Comparison of ENCODE assay signal across 9 mouse cellular contexts in the genomic region with DNA sequence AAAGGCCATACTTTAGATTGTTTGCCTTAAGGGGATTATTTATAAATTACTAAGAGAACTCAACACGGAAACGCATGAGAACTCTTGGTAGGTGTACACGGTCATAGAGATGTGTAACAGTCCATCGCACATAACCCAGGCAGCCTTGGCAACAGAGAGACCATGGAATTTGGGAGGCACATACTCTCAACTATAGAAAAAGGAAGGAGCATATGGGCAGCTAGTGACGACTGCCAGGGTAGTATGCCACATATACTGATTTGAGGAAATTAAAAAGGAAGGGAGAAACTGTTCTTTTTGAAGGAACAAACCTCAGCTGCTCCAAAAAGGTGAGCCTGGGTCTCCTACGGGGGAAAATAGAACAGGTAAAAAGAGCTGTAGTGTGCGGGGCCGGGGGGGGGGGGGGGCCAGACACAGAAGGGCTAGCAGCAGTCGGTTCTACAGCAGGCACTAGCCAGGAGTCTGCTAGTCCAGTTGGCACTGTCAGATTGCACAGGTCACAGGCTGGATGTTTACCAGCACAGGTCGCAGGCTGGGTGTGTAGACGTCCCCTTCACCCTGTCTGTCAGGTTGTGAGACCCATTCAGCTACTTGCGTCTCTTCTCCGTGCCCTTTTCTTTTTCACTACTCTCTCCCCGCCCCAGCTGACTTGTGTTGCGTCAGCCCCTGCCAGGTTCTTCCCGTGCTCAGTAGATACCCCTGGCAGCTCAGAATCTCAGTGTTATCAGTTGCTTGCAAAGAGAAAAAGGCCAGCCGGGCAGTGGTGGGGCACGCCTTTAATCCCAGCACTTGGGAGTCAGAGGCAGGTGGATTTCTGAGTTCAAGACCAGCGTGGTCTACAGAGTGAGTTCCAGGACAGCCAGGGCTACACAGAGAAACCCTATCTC. TPM values are rescaled to one million over a fixed set of nuclear protein-coding genes. Genes with fewer than 3 reads are reported as not detected.
DNase-seq lines count a peak whose midpoint lies in the region; ATAC-seq lines count a peak whose summit lies in the region.
"Had no signal": no experiment of that assay in that cellular context is flagged by ENCODE, and none has a peak within 500 bp of the region (broad histone marks: within the 10 kb centered on the region; RNA-seq: fewer than 3 reads in every experiment).

No protein-coding gene starts in this region.

- no peak for DNase-seq in kidney, postnatal 10 days
- DNase-seq in cerebellum, adult 11-12 months = peak; percentile 87
- DNase-seq in cerebellum, postnatal 25 days = peak; percentile 73 to 78
- no peak for DNase-seq in left cerebral cortex, adult 11 months (ENCODE audit: low spot score)
- DNase-seq in frontal cortex, postnatal 36 days (ENCODE audit: low spot score in 2 of 2) = no peak
- DNase-seq: kidney, postnatal 4 days had no signal

- no peak overlapping the region for H3K9ac ChIP-seq in kidney, embryonic 14.5 days (ENCODE audit: low read depth, low read length)
- no peak overlapping the region for H3K9ac ChIP-seq in liver, embryonic 15.5 days
- H3K9ac ChIP-seq: limb, embryonic 13.5 days had no signal

- H3K27ac ChIP-seq in kidney, embryonic 14.5 days (ENCODE audit: low read depth, low read length) = peak overlapping the region; percentile 7; the same call in 1 of the 2 replicates
- no peak overlapping the region for H3K27ac ChIP-seq in liver, embryonic 15.5 days (replicated peaks)
- H3K27ac ChIP-seq: limb, embryonic 13.5 days had no signal

- no peak for ATAC-seq in kidney, embryonic 14.5 days (ENCODE audit: low FRiP score, low TSS enrichment)
- peak; percentile 36; the same call in 1 of the 2 replicates for ATAC-seq in liver, embryonic 15.5 days (ENCODE audit: insufficient read depth)

- no peaks in the 10 kb centered on the region for H3K9me3 ChIP-seq in kidney, embryonic 14.5 days (ENCODE audit: control insufficient read depth, low read length)
- no peaks in the 10 kb centered on the region for H3K9me3 ChIP-seq in liver, embryonic 15.5 days (replicated peaks)
- H3K9me3 ChIP-seq: limb, embryonic 13.5 days had no signal

- WGBS in kidney, embryonic 14.5 days = 67% methylated on average over 19 of the region's 19 CpGs
- WGBS in liver, embryonic 15.5 days (ENCODE audit: insufficient replicate concordance) = 34% methylated on average over 19 of the region's 19 CpGs

- H3K4me1 ChIP-seq in kidney, embryonic 14.5 days (ENCODE audit: control insufficient read depth, insufficient read depth, low read length) = peaks cover 64% of the 10 kb centered on the region
- peaks cover 74% of the 10 kb centered on the region for H3K4me1 ChIP-seq in liver, embryonic 15.5 days (replicated peaks)

- H3K4me2 ChIP-seq in kidney, embryonic 14.5 days (replicated peaks; ENCODE audit: low read depth, low read length) = no peak overlapping the region
- H3K4me2 ChIP-seq in liver, embryonic 15.5 days = peak overlapping the region; percentile 27
- H3K4me2 ChIP-seq: limb, embryonic 13.5 days had no signal

- H3K4me3 ChIP-seq in kidney, embryonic 14.5 days (ENCODE audit: low read length) = no peak overlapping the region
- H3K4me3 ChIP-seq in liver, embryonic 15.5 days (replicated peaks) = no peak overlapping the region
- H3K4me3 ChIP-seq: limb, embryonic 13.5 days had no signal

- 0 out of 2 replicates have a peak, but pooled peaks cover 8% of the 10 kb centered on the region for H3K36me3 ChIP-seq in kidney, embryonic 14.5 days (ENCODE audit: control insufficient read depth, insufficient read depth, low read length)
- no peaks in the 10 kb centered on the region; the same call in 1 of the 2 replicates for H3K36me3 ChIP-seq in liver, embryonic 15.5 days (replicated peaks)

- H3K27me3 ChIP-seq in kidney, embryonic 14.5 days (ENCODE audit: control insufficient read depth, insufficient read depth, low read length) = no peaks in the 10 kb centered on the region
- H3K27me3 ChIP-seq in liver, embryonic 15.5 days = no peaks in the 10 kb centered on the region
- H3K27me3 ChIP-seq: limb, embryonic 13.5 days had no signal

RNA-seq across cellular contexts. Expression of a gene that starts 8.8 kb away (rescaled TPM):
- 43.5 and 50.6 TPM in 2 replicates for polyA plus RNA-seq in kidney, embryonic 14.5 days (2014; fragmentation: Nextera tagmentation; extraction: Ambion mirVana)
- 8.9 and 9.2 TPM in 2 replicates for polyA plus RNA-seq in liver, embryonic 15.5 days (2015; fragmentation: Nextera tagmentation; extraction: Ambion mirVana)

RNA-seq across cellular contexts. Expression of a gene that starts 9.6 kb away (rescaled TPM):
- polyA plus RNA-seq in kidney, embryonic 14.5 days (2014; fragmentation: Nextera tagmentation; extraction: Ambion mirVana) = 51.1 and 54.9 TPM in 2 replicates
- polyA plus RNA-seq in liver, embryonic 15.5 days (2015; fragmentation: Nextera tagmentation; extraction: Ambion mirVana) = 9.4 and 10.3 TPM in 2 replicates

Comparison
In these comparisons a context has a peak if more than half of its experiments do, and no peak if none do; other contexts are left out.
1. DNase-seq: peak in cerebellum, adult 11-12 months (single experiment) and cerebellum, postnatal 25 days (2 of 2); none in kidney, postnatal 10 days (single experiment), left cerebral cortex, adult 11 months (single experiment) and frontal cortex, postnatal 36 days (0 of 2).